Comparison of ENCODE assay signal across 17 mouse cellular contexts in genomic region chr8:89279844-89280243, GRCm38 (mm10).
DNase-seq lines count a peak whose midpoint lies in the region; ATAC-seq and TF ChIP-seq lines count a peak whose summit lies in the region.
"Had no signal": no experiment of that assay in that cellular context is flagged by ENCODE, and none has a peak within 500 bp of the region (broad histone marks: within the 10 kb centered on the region; RNA-seq: fewer than 3 reads in every experiment).

No protein-coding gene starts in this region.

- H3K9me3 ChIP-seq in stomach, embryonic 15.5 days, result no peaks in the 10 kb centered on the region
- no peaks in the 10 kb centered on the region for H3K9me3 ChIP-seq in stomach, postnatal 0 days (ENCODE audit: control insufficient read depth, low read length)
- H3K9me3 ChIP-seq: forebrain, embryonic 15.5 days; hindbrain, embryonic 12.5 days; limb, embryonic 12.5 days had no signal

- peak; percentile 27; the same call in 1 of the 2 replicates for ATAC-seq in stomach, embryonic 15.5 days (ENCODE audit: insufficient read depth, low FRiP score, low read depth)
- no peak for ATAC-seq in stomach, postnatal 0 days (ENCODE audit: low FRiP score, low TSS enrichment)
- ATAC-seq: forebrain, embryonic 15.5 days; midbrain, embryonic 16.5 days had no signal

- no peak for TF ChIP-seq CTCF in stomach, postnatal 0 days (IDR thresholded peaks at IDR 0.05; ENCODE audit: low read depth)

- peak; percentile 6 for DNase-seq in adrenal gland, adult 2 months
- no peak for DNase-seq in adrenal gland, adult 18-20 months (ENCODE audit: low spot score in 2 of 2)
- DNase-seq in kidney, postnatal 25 days, result peak; percentile 11 to 54
- no peak for DNase-seq in kidney, postnatal 4 days
- DNase-seq in stomach, postnatal 0 days (ENCODE audit: low spot score), result no peak
- DNase-seq in cerebellum, adult 9-10 months, result no peak
- no peak for DNase-seq in left cerebral cortex, adult 9 months (ENCODE audit: low spot score in 2 of 2)
- DNase-seq: adrenal gland, postnatal 10 days; cerebellum, postnatal 14 days; gastrocnemius, postnatal 25 days; heart, postnatal 10 days had no signal

- H3K4me1 ChIP-seq in stomach, embryonic 15.5 days, result no peaks in the 10 kb centered on the region
- H3K4me1 ChIP-seq in stomach, postnatal 0 days (replicated peaks; ENCODE audit: control insufficient read depth, insufficient read depth), result no peaks in the 10 kb centered on the region
- H3K4me1 ChIP-seq: forebrain, embryonic 15.5 days; hindbrain, embryonic 12.5 days had no signal

- WGBS in stomach, embryonic 15.5 days, result 59% methylated on average over 3 of the region's 3 CpGs
- 36% methylated on average over 3 of the region's 3 CpGs for WGBS in stomach, postnatal 0 days

- no peaks in the 10 kb centered on the region for H3K36me3 ChIP-seq in stomach, embryonic 15.5 days
- H3K36me3 ChIP-seq in stomach, postnatal 0 days (ENCODE audit: control insufficient read depth, insufficient read depth, low read length), result no peaks in the 10 kb centered on the region
- H3K36me3 ChIP-seq: forebrain, embryonic 15.5 days; hindbrain, embryonic 12.5 days; limb, embryonic 12.5 days had no signal

- no peak overlapping the region for H3K4me2 ChIP-seq in stomach, embryonic 15.5 days
- H3K4me2 ChIP-seq in stomach, postnatal 0 days (replicated peaks; ENCODE audit: low read depth), result no peak overlapping the region
- H3K4me2 ChIP-seq: forebrain, embryonic 15.5 days; heart, embryonic 11.5 days; hindbrain, embryonic 12.5 days; limb, embryonic 12.5 days had no signal

- H3K27me3 ChIP-seq in stomach, embryonic 15.5 days (replicated peaks), result no peaks in the 10 kb centered on the region
- no peaks in the 10 kb centered on the region for H3K27me3 ChIP-seq in stomach, postnatal 0 days (ENCODE audit: control insufficient read depth, insufficient read depth, low read length)
- H3K27me3 ChIP-seq: forebrain, embryonic 15.5 days; hindbrain, embryonic 12.5 days; limb, embryonic 12.5 days had no signal

- TF ChIP-seq EP300 in stomach, postnatal 0 days (optimal IDR thresholded peaks at IDR 0.05), result no peak

- H3K4me3 ChIP-seq in stomach, embryonic 15.5 days (replicated peaks), result no peak overlapping the region
- no peak overlapping the region for H3K4me3 ChIP-seq in stomach, postnatal 0 days (ENCODE audit: low read depth, low read length)
- H3K4me3 ChIP-seq: forebrain, embryonic 15.5 days; hindbrain, embryonic 12.5 days; limb, embryonic 12.5 days had no signal

- no peak overlapping the region for H3K27ac ChIP-seq in stomach, embryonic 15.5 days
- no peak overlapping the region for H3K27ac ChIP-seq in stomach, postnatal 0 days (replicated peaks)
- H3K27ac ChIP-seq: forebrain, embryonic 15.5 days; hindbrain, embryonic 12.5 days; limb, embryonic 12.5 days had no signal

- no peak overlapping the region for H3K9ac ChIP-seq in stomach, embryonic 15.5 days
- no peak overlapping the region for H3K9ac ChIP-seq in stomach, postnatal 0 days (ENCODE audit: low read length)
- H3K9ac ChIP-seq: forebrain, embryonic 15.5 days; hindbrain, embryonic 12.5 days; limb, embryonic 12.5 days had no signal

Comparison
In these comparisons a context has a peak if more than half of its experiments do, and no peak if none do; other contexts are left out.
1. DNase-seq: peak in adrenal gland, adult 2 months (single experiment) and kidney, postnatal 25 days (2 of 2); none in adrenal gland, adult 18-20 months (0 of 2), kidney, postnatal 4 days (0 of 2), stomach, postnatal 0 days (single experiment), cerebellum, adult 9-10 months (single experiment) and left cerebral cortex, adult 9 months (0 of 2).